Mouse (Mus musculus): ENCODE measurements around the gene Hoxb9. TPM values are rescaled to one million over a fixed set of nuclear protein-coding genes. Genes with fewer than 3 reads are reported as not detected.

Gene Hoxb9
- polyA plus RNA-seq, 1 experiment from 2014 or later: not detected

- H3K27ac ChIP-seq (ENCODE audit: low read depth, low read length): no peak overlapping the region
- ATAC-seq (ENCODE audit: low FRiP score): no peak
- no peaks in the 10 kb centered on the region for H3K4me1 ChIP-seq (ENCODE audit: control insufficient read depth, insufficient read depth, low read length)
- WGBS: 0% methylated on average over 9 of the region's 9 CpGs
- DNase-seq (ENCODE audit: low spot score, missing footprints): no peak
- no peak overlapping the region for H3K9ac ChIP-seq (ENCODE audit: low read length)
- H3K36me3 ChIP-seq (ENCODE audit: control insufficient read depth, insufficient read depth, low read length): no peaks in the 10 kb centered on the region
- H3K9me3 ChIP-seq (ENCODE audit: control insufficient read depth, low read length): no peaks in the 10 kb centered on the region
- H3K4me2 ChIP-seq: no peak overlapping the region
- peaks cover 98% of the 10 kb centered on the region for H3K27me3 ChIP-seq (ENCODE audit: control insufficient read depth, insufficient read depth, low read length)
- H3K4me3 ChIP-seq (ENCODE audit: low read depth, low read length): no peak overlapping the region
These were observed 16.2 kb downstream of the Hoxb9 start for GRCm38 (mm10) chr11:96287411-96287810.

- WGBS: 16% methylated on average over 1 of the region's 1 CpGs
- H3K4me3 ChIP-seq (ENCODE audit: low read depth, low read length): no peak overlapping the region
- H3K27me3 ChIP-seq (ENCODE audit: control insufficient read depth, insufficient read depth, low read length): peaks cover 98% of the 10 kb centered on the region
- no peaks in the 10 kb centered on the region for H3K9me3 ChIP-seq (ENCODE audit: control insufficient read depth, low read length)
- no peaks in the 10 kb centered on the region for H3K4me1 ChIP-seq (ENCODE audit: control insufficient read depth, insufficient read depth, low read length)
- H3K36me3 ChIP-seq (ENCODE audit: control insufficient read depth, insufficient read depth, low read length): no peaks in the 10 kb centered on the region
- H3K4me2 ChIP-seq: no peak overlapping the region
- DNase-seq (ENCODE audit: low spot score, missing footprints) (peak; percentile 93), ATAC-seq (ENCODE audit: low FRiP score) (no peak)
- H3K27ac ChIP-seq (ENCODE audit: low read depth, low read length): no peak overlapping the region
- H3K9ac ChIP-seq (ENCODE audit: low read length): no peak overlapping the region
These were observed 17.4 kb downstream of the Hoxb9 start for GRCm38 (mm10) chr11:96288455-96289221.

- H3K36me3 ChIP-seq (ENCODE audit: control insufficient read depth, insufficient read depth, low read length): no peaks in the 10 kb centered on the region
- H3K9ac ChIP-seq (ENCODE audit: low read length): no peak overlapping the region
- ATAC-seq (ENCODE audit: low FRiP score) (no peak), DNase-seq (ENCODE audit: low spot score, missing footprints) (no peak)
- H3K27ac ChIP-seq (ENCODE audit: low read depth, low read length): no peak overlapping the region
- no peak overlapping the region for H3K4me2 ChIP-seq
- H3K4me1 ChIP-seq (ENCODE audit: control insufficient read depth, insufficient read depth, low read length): no peaks in the 10 kb centered on the region
- no peak overlapping the region for H3K4me3 ChIP-seq (ENCODE audit: low read depth, low read length)
- WGBS: 2% methylated on average over 21 of the region's 21 CpGs
- peaks cover 98% of the 10 kb centered on the region for H3K27me3 ChIP-seq (ENCODE audit: control insufficient read depth, insufficient read depth, low read length)
- H3K9me3 ChIP-seq (ENCODE audit: control insufficient read depth, low read length): no peaks in the 10 kb centered on the region
These were observed 18.0 kb downstream of the Hoxb9 start for GRCm38 (mm10) chr11:96289293-96289692.

- no peak overlapping the region for H3K4me2 ChIP-seq
- peak; percentile 94 for DNase-seq (ENCODE audit: low spot score, missing footprints)
- no peaks in the 10 kb centered on the region for H3K36me3 ChIP-seq (ENCODE audit: control insufficient read depth, insufficient read depth, low read length)
- no peak overlapping the region for H3K27ac ChIP-seq (ENCODE audit: low read depth, low read length)
- no peaks in the 10 kb centered on the region for H3K4me1 ChIP-seq (ENCODE audit: control insufficient read depth, insufficient read depth, low read length)
- H3K4me3 ChIP-seq (ENCODE audit: low read depth, low read length): no peak overlapping the region
- no peak for ATAC-seq (ENCODE audit: low FRiP score)
- WGBS: 3% methylated on average over 6 of the region's 6 CpGs
- no peaks in the 10 kb centered on the region for H3K9me3 ChIP-seq (ENCODE audit: control insufficient read depth, low read length)
- H3K27me3 ChIP-seq (ENCODE audit: control insufficient read depth, insufficient read depth, low read length): peaks cover 98% of the 10 kb centered on the region
- no peak overlapping the region for H3K9ac ChIP-seq (ENCODE audit: low read length)
These were observed 18.6 kb downstream of the Hoxb9 start for GRCm38 (mm10) chr11:96289837-96290236.

GRCm38 (mm10) chr11:96290705-96291355 is 19.6 kb downstream of the Hoxb9 start:
- ATAC-seq (ENCODE audit: low FRiP score) (no peak), DNase-seq (ENCODE audit: low spot score, missing footprints) (no peak)
- no peak overlapping the region for H3K4me3 ChIP-seq (ENCODE audit: low read depth, low read length)
- H3K4me2 ChIP-seq: no peak overlapping the region
- WGBS: 2% methylated on average over 17 of the region's 17 CpGs
- no peak overlapping the region for H3K9ac ChIP-seq (ENCODE audit: low read length)
- H3K27me3 ChIP-seq (ENCODE audit: control insufficient read depth, insufficient read depth, low read length): peaks cover 98% of the 10 kb centered on the region
- H3K27ac ChIP-seq (ENCODE audit: low read depth, low read length): no peak overlapping the region
- H3K36me3 ChIP-seq (ENCODE audit: control insufficient read depth, insufficient read depth, low read length): no peaks in the 10 kb centered on the region
- no peaks in the 10 kb centered on the region for H3K9me3 ChIP-seq (ENCODE audit: control insufficient read depth, low read length)
- no peaks in the 10 kb centered on the region for H3K4me1 ChIP-seq (ENCODE audit: control insufficient read depth, insufficient read depth, low read length)

- Histone ChIP-seq H3K9ac (ENCODE audit: low read length) (no peak within 1 kb of the TSS), H3K27ac (ENCODE audit: low read depth, low read length) (no peak within 1 kb of the TSS), H3K27me3 (ENCODE audit: control insufficient read depth, insufficient read depth, low read length) (peaks cover 98% of the 10 kb centered on the region), H3K4me2 (no peak within 1 kb of the TSS), H3K9me3 (ENCODE audit: control insufficient read depth, low read length) (no peaks in the 10 kb centered on the region), H3K36me3 (ENCODE audit: control insufficient read depth, insufficient read depth, low read length) (no peaks in the 10 kb centered on the region), H3K4me3 (ENCODE audit: low read depth, low read length) (no peak within 1 kb of the TSS), H3K4me1 (ENCODE audit: control insufficient read depth, insufficient read depth, low read length) (no peaks in the 10 kb centered on the region)
- 1% methylated on average over 22 of the region's 22 CpGs for WGBS
- no peak for ATAC-seq (ENCODE audit: low FRiP score)
- DNase-seq (ENCODE audit: low spot score, missing footprints): no peak
These were observed 20.7 kb downstream of the Hoxb9 start, which contains the start of gene Hoxb6 for GRCm38 (mm10) chr11:96291681-96292564. TSS of gene Hoxb6 (plus strand) at chr11:96292476.

GRCm38 (mm10) chr11:96292565-96293301 is 21.5 kb downstream of the Hoxb9 start:
- Histone ChIP-seq H3K27me3 (ENCODE audit: control insufficient read depth, insufficient read depth, low read length) (peaks cover 98% of the 10 kb centered on the region), H3K9ac (ENCODE audit: low read length) (no peak overlapping the region), H3K4me1 (ENCODE audit: control insufficient read depth, insufficient read depth, low read length) (no peaks in the 10 kb centered on the region), H3K4me2 (no peak overlapping the region), H3K27ac (ENCODE audit: low read depth, low read length) (no peak overlapping the region), H3K9me3 (ENCODE audit: control insufficient read depth, low read length) (no peaks in the 10 kb centered on the region), H3K4me3 (ENCODE audit: low read depth, low read length) (no peak overlapping the region), H3K36me3 (ENCODE audit: control insufficient read depth, insufficient read depth, low read length) (no peaks in the 10 kb centered on the region)
- DNase-seq (ENCODE audit: low spot score, missing footprints): no peak
- WGBS: 1% methylated on average over 12 of the region's 12 CpGs
- no peak for ATAC-seq (ENCODE audit: low FRiP score)

- WGBS: 2% methylated on average over 22 of the region's 22 CpGs
- Histone ChIP-seq H3K4me1 (ENCODE audit: control insufficient read depth, insufficient read depth, low read length) (no peaks in the 10 kb centered on the region), H3K27me3 (ENCODE audit: control insufficient read depth, insufficient read depth, low read length) (peaks cover 98% of the 10 kb centered on the region), H3K36me3 (ENCODE audit: control insufficient read depth, insufficient read depth, low read length) (no peaks in the 10 kb centered on the region), H3K4me2 (no peak overlapping the region), H3K9me3 (ENCODE audit: control insufficient read depth, low read length) (no peaks in the 10 kb centered on the region), H3K4me3 (ENCODE audit: low read depth, low read length) (no peak overlapping the region), H3K9ac (ENCODE audit: low read length) (no peak overlapping the region), H3K27ac (ENCODE audit: low read depth, low read length) (no peak overlapping the region)
- DNase-seq (ENCODE audit: low spot score, missing footprints): peak; percentile 92
- no peak for ATAC-seq (ENCODE audit: low FRiP score)
These were observed 22.2 kb downstream of the Hoxb9 start for GRCm38 (mm10) chr11:96293302-96293921.
